Mouse (Mus musculus) thymus, postnatal 0 days (tissue): Measurements from ENCODE around the gene Dnaja3. TPM values are rescaled to one million over a fixed set of nuclear protein-coding genes. Genes with fewer than 3 reads are reported as not detected.
A peak's percentile ranks its signal among the peaks of the same experiment; 100 is the strongest.

Source experiments
- DNase-seq: peaks from one replicate; pipeline ENCODE4 v3.0.0-alpha.2; 2015; ENCODE audit warnings: low spot score
- polyA plus RNA-seq: library from polyadenylated mRNA; unstranded; fragments of >200 nt; fragmentation: Nextera tagmentation; extraction: Ambion mirVana; gene quantifications from 2 replicates; pipeline ENCODE4 v1.2.1, GENCODE M21; 2015

Dnaja3 gene
- 47.3 and 48.7 TPM in 2 replicates for polyA plus RNA-seq

DNA sequence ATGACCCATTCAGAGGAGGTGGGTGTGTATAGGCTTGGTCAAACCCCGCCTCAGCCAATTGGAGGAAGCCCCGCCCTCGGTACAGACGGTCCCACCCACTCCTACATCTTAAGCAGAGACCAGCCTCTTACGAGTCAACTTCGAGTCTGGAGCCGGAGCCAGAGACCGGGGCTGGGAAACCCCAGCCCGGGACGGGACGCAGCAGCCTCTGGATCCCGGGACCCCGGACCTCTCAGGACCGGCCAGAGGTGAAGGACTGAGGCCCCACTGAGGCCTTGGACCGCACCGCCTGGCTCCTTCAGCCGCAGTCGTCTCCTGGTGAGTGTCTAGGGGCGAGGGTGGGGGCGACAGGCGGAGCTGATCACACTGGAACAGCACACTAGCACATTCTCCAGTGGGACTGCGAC is at the start of gene Dnaja3, which contains the start of gene Vasn:
Dnaja3 (plus strand) TSS at position 159 of the 407 bp plus-strand sequence.
Vasn (plus strand) TSS at position 111 of the 407 bp plus-strand sequence.
- peak; percentile 63 for DNase-seq

DNA sequence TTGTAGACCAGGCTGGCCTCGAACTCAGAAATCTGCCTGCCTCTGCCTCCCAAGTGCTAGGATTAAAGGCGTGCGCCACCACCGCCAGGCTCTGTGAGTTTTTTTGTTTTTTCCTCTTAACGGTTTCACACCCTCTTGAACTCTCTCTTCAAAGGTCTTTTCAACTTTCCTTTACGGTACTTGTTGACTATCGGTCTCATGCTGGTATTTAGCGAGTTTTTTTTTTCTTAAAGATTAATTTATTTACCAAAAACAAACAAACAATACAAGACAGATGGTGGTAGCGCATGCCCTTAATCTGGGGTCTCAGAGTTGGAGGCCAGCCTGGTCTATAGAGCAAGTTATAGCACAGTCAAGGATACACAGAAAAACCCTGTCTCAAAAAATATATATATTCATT is 49.6 kb upstream of the Dnaja3 start:
- peak; percentile 36 for DNase-seq

DNA sequence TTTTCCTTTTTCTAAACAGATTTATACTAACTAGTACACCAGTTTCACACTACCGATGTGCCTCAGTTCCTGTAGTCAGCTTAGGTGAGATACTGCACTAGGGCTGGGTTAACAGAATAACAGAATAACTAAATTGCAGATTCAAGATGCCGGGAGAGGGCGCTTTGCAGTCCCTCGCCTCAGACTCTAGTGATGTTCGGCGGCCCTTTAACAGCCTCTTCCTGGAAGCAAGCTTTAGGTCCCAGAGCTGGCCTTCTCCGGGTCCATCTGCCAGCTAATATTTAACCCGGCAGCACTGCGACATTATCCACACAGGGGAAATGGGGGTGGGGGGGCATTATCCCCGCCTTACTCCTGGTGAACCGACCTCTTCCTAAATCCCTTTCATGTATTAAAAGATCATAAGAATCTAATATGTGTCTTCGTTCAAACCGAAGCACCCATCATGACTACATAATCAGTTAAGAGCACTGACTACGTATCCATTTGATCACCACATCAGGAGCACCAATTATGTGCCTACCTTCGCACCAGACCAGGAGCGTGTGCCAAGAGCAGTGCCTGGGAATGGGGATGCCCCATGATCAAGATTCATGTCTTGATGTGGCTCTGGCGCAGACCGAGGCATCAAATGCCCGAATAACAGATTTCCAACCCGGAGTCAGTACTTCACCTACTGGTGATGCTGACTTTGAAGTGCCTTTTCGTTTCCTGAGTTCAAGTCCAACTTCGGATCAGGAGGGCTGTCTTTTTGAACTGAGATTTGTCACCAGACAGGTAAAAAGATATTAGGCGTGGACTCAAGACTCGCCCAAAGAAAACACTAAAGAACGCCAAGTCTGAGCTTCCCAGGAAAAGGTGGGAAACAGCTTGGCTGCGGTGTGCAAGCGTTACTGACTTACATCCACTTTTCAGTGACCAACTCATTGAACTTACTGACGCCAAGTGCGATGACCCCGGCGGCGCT is 46.6 kb upstream of the Dnaja3 start:
- DNase-seq: peak; percentile 52

DNA sequence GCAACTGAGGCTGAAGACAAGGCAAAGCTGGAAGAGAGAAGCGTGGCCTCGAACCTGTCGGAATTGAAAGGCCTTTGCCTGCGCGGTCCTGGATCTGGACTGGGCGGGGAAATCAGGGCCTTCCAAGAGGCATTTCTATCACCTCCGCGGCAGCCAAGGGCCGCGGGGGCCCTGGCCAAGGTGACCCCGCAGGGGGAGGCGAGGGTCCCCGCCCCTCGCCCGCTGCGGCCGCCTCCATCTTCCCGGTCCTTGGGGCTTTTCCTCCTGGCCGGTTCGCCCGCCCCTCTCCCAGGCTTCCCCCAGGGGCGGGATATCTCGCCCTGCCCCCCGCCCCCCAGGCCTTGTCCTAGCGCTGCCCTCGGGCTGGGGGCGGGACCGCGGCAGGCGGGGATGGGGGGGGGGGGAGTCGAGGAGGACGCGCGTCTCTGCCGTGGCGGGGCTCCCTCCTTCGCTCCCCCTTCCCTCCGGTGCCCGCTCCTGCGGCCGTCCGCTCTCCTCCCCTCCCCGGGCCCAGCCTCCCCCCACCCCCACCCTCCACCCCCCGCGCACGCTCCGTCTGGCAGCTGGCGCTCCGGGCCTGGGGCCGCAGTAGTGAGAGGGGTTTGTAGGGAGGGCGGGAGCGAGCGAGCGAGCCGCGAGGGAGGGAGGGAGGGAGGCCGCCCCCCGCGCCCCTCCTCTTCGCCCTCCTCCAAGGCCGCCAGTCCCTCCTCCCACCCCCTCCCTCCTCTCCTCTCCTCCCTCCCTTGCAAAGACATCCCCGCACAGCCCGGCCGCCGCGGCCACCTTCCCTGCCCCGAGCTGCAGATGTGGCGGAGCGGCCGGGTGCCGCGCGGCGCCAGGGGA is 45.6 kb upstream of the Dnaja3 start, which contains the start of gene Glis2:
Glis2 (plus strand) TSS at position 743 of the 843 bp plus-strand sequence.
- DNase-seq: peak; percentile 46

DNA sequence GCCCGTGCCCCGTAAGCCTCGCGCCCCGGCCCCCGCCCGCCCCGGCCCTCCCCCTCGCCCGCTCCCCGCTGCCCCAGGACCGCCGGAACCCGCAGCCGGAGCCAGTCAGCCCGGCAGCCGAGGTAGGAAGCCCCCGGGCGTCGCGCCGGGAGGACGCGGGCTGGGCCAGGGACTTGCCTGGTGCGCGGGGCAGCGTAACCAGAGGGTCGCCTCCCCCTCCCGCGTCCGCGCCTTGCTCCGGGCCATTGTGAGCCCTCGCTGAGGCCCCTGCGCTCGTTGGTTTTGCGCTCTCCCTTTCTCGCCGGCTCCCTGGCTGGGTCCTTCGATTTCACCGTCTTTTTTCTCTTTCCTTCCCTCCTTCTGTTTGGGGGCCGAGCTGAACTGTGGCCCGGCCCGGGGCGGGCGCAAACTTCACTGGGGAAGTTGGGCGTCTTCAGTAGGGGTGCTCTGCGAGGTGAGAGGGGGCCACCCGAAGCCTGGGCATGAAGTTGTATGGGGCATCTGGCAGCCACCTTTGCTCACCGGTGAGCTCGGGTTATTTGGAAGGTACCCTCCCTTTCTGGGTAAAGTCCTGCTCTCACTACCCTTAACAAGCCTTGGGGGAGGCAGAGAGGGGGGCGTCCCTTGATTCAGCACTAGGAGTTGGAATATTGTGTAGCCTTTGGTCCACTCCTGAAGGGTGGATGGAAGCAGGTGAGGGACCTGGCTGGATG is 44.8 kb upstream of the Dnaja3 start:
- DNase-seq: peak; percentile 45

DNA sequence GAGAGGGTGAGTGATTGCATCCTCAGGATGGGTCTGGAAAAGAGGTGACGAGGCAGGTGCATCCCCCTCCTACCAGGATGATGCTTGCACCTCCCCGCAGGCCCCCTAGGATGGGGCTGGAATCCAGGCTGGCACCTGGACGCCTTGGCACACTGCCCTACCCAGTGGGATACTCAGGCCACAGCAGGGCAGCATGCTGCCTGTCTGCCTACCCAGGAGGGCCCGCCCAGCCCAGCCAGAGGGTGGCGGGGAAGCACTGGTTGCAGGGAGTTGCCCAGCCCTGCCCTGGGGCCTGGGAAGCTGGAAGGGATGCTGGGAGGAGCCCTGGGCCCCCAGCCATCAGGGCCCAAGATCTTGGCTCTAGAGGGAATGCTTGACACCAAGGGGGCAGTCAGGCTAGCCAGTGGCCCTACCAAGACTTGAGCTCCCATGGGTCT is 44.2 kb upstream of the Dnaja3 start:
- DNase-seq: no peak

DNA sequence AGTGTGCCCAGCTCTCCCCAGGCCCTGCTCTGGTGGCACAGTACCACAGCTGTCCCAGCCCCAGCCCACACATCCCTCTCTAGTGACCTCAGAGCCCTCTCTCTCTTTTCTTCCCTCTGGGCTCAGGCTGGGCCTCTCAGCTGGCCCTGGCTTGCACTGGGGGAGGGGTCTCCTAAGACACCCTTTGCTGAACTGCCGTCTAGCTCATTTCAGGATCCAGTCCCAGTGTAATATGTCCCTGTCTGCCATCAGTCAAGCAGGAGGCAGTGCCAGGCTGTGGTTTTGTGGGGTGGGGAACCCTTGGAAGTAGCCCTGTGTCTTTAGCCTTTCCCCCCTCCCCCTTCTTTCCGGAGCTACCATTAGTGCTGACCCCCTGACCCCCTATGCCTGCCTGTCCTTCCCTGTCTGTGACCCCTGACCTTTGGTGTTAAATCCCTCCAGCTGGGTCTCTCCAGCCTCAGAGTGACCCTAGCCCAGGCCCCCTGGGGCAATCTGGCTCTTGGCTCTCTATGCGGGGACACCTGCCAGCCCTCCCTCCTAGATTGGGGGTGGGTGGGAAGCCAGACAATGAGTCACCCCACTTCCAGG is 43.6 kb upstream of the Dnaja3 start:
- no peak for DNase-seq

DNA sequence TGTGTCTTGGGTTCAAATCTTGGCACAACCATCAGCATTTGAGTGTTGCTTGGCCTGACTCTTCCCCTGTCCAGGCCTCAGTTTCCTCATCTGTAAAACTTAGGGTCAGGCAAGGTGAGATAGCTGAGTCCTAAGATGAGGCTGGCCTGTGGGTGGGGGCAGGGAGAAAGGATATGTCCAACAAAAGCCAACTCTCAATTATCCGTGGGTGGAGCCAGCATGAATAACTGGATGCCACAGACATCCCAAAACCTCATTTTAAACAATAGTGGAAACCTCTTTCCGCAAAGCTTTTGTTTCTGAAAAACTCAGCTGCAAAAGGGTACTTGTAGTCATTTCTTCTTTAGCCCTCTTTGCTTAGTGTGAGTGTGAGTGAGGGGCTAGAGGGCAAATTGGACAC is 43.0 kb upstream of the Dnaja3 start:
- DNase-seq: no peak

DNA sequence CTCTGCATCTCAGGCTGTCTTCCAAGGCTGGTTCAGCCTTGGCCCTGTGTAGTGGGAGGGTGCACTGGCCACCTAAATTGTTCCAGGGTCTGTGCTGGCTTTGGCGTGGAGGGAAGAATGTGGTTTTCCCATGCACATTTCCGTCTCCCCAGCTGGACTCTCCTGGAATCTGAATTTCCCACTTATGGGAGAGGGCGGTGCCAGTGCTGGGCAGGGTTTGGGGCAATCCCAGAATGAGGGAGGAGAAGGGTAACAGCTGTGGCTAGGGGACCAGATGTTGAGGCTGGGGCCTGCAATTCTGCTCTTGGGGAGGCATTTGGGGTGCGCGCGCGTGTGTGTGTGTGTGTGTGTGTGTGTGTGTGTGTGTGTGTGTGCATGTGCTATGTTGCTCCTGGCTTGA is 42.5 kb upstream of the Dnaja3 start:
- DNase-seq: no peak

DNA sequence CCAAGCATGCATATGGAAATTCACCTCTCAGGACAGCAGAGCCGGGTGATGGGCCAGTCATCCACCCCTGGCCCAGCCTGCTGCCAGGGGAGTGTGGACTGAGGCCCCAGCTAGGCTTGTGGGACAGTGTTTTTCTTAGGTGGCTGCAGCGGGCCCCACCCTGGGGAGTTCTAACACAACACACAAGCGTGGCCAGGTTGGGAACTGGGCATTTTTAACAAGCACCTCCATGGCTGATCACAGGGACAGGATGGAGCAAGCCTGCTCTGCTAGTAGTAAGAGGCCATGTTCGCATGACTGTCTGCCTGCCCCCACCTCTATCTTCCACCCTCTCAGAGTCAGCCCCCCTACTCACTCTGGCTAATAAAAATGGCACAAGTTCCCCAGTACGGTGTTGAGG is 41.7 kb upstream of the Dnaja3 start:
- DNase-seq: no peak

DNA sequence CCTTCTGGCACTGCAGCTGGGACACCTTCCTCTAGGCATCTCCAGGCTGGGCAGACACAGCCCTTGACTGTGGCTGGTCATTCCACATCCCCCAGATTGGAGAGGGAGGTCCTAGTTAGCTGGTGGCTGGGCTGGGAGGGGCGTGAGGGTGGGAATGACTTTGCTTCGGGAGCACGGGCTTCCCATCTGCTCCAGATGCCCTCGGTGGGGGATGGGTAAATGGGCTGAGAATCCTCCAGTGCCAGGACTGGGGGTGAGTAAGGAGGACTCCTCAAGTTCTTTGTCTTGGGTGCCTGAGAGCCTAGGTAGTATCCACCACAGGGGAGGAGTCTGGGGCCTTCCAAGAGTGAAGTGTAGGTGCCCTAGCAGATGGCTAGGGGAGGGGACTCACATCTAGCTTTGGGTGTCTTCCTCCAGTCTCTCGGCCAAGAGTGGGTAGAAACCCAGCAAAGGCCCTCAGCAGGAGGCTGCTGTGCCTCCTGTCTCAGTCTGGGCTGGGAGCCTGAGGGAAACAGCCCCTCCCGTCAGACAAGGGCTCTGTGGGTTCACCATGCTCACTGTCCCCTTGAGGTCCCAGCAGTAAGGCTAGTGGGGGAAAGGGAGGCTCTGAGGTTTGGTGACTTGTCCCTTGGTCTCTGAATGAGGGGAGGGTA is 40.8 kb upstream of the Dnaja3 start:
- DNase-seq: no peak

DNA sequence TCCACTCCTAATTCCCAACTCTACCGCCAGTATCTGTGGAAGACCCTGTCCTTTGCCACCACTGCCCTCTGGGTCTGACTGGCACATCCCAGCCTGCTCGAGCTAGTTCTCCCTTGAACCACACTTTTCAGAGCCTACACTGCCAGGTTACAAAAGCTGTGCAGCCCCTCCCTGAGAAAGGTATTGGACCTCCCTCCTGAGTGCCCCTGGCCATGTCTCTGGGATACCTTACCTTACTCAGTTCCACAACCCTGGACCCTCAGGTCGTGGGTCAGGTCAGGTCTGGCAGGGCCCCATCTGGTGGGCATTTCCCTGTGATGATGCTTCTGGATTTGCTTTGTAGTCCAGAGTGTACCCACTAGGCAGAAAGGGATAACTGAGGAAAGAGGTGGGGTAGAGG is 40.2 kb upstream of the Dnaja3 start:
- no peak for DNase-seq

DNA sequence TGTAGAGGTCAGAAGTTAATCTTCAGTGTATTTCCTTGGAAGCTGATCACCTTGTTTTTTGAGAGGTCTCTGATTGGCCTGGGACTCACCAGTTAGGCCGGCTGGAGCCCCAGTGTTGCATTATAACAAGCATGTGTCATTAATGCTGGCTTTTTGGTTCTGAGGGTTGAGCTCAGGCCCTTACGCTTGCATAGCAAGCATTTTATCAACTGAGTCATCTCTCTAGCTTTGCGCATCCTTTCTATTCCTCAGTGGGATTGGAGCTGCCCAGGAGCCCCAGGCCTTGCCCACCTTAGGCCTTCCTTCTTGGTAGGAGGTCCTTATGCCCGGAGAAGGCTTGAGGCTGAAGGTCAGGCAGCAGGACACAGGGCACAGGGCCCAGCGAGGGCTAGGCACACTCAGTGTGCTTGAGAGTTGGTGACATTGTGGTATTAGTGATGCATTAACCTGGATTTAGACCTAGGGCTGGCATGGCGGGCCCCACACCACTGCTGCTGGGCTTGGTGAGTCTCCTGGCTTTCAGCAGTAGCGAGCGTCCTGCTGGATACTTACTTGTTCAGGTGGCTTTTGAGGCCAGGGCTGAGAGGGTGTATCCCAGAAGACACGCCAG is 39.0 kb upstream of the Dnaja3 start:
- no peak for DNase-seq

DNA sequence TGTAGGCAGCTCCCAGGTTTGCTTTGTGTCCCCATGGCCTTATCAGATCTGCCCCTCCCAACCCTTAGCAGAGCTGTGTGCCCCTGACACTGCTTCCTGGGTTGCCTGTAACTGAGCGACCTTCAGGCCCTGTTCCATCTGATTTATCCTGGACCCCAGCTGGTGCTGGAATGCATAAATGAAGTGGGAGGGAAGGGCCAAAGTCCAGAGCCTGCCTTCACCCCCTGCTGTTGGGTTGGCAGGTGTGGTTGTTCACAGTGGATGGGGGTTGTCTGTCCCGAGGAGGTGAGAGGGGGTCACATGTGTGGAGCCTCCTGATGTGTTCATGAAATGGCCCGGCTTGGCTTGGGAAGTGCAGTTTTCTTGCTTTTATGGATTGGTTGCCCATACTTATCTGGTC is 37.6 kb upstream of the Dnaja3 start:
- no peak for DNase-seq

DNA sequence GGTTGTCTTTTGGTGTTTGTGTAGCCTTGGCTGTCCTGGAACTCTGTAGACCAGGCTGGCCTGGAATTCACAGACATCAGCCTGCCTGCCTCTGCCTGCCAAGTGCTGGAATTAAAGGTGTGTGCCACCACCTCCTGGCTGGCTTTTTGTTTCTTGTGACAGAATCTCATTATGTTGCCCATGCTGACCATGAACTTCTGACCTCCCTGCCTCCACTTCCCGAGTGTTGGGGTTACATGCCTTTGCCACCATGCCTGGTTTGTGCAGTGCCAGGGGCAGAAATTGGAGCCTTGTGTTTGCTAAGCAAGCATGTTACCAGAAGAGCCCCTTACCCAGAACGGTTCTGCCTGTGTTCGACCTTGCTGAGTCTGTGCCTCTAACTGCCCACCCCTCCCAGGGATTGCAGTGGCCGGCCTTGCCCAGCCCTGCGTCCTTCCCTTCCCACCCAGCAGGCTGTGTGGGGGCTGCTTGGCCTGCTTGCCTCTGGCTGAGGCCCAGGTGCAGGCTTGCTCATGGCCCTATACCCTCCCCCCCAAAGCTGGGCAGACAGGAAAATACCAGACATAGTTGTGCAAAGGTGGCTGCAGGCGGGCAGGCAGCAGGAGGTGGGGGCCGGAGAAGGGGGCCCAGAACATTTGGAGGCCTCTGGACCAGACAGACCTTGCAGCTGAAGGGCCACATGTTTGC is 36.9 kb upstream of the Dnaja3 start:
- no peak for DNase-seq

DNA sequence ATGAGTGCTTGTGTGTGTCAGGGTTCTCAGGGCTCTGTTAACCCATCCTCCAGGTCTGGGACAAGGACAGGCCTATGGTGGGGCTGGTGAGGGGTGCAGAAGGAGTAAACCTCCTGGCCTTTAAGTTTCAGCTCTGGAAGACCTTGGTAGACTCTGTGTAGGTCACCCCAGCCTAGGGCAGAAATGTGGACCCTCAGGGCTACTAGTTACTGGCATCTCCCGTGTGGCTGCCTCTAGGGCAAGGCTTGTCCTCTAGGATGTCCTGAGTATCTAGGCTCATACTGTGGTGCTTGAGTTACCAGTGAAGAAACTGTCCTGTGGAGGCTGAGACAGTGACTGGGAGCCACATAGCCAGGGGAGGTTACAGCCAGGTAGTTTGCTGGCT is 36.3 kb upstream of the Dnaja3 start:
- DNase-seq: no peak

DNA sequence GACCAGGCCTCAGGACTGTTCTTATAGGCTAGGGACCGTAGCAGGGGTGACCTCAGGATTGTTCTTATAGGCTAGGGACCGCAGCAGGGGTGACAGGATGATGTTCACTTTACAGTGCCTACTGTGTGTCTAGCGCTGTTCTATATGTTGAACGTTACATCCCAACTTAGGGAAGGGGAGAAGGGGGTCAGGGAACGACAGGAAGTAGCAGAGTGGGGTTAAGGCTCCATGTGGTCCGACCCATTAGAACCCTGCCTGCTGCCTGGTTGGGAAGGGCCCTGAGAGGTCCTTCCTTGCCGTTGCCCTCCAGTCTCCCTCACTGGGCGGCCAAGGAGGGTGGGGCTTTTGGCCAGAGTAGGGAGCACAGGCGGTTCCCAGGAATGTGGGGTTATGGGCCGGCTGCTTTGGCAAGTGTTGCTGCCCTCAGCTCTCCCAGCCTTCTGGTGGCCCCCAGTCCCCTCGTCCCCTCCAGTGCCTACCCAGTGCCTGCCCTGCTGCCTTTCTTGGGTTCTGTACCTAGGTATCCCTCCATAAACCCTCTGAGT is 35.4 kb upstream of the Dnaja3 start:
- DNase-seq: no peak

DNA sequence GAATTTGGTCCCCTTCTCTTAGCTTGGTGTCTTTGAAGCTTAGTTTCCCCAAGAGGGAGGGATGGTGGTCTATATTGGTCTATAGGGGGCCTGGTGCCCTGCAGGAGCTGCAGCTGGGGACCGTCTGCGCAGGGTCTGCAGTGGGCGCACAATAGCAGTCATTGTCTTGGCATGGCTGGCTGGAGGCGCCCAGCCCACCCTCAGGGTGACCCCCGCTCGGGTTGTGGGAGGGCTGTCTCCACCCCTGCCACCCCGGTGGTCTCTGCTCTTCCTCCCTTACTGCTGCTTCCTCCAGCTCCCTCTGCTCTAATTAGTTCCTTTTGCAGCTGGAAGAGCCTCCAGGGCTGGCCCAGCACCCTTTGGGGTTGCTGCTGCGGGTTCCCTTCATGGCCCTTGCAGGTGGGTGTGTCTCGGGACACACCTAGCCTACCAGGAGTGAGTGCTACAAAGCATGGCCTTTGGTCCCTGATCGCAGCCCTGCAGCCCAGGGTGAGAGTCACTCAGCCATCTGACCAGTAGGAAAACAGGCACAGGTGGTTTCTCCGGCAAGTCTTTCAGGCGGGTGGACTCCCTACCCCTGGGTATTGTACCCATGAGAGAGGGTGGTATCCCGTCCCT is 34.2 kb upstream of the Dnaja3 start:
- no peak for DNase-seq
